Mouse (Mus musculus): ENCODE results near the gene Gpr180.
A peak's percentile ranks its signal among the peaks of the same experiment; 100 is the strongest.
"Not testable (repeated sequence)": the region's sequence is repeated elsewhere in the genome, so short reads cannot be mapped to it uniquely, and the experiment has no call there.

Gene Gpr180

DNA sequence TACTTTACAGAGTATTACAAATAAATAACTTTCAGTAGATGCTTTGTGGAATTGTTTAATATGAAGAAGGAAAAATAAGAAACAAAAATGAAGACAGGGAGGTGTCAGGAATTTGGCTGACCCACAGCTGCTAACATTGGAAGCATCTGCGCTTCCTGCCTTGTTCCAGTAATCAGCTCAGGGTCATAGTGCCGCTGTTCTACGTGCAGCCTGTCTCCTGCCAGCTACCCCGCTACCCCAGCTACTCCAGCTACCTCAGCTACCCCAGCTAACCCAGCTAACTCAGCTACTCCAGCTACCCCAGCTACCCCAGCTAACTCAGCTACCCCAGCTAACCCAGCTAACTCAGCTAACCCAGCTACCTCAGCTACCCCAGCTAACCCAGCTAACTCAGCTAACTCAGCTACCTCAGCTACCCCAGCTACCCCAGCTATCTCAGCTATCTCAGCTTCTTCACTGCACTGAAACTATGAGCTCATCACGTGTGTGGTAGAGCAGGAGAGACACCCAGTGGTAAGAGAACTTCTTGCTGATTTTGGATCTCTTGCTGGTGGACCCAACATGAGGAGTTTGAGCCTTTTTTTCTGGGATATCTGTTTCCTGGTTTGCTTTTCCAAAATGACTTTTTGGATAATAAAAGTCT is 14.8 kb downstream of the Gpr180 start:
- no peak for DNase-seq (ENCODE audit: extremely low spot score, low read depth, low spot score)

DNA sequence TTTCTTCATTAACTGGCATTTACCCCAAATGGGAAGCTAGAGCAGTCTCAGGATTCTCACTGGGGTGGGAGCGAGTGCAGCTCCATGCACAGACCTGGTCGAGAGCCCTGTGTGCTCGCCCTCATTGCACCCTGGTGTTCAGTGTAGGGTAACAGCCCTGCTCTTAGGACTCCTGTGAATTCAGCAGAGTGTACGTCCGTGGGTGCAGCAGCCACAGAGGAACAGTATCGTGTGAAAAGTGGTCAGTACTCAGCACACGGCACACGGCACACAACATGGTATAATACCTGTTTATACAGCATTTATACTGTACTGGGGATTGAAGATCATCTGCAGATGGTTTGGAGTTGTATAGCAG is 15.3 kb downstream of the Gpr180 start:
- DNase-seq (ENCODE audit: extremely low spot score, low read depth, low spot score), result no peak

DNA sequence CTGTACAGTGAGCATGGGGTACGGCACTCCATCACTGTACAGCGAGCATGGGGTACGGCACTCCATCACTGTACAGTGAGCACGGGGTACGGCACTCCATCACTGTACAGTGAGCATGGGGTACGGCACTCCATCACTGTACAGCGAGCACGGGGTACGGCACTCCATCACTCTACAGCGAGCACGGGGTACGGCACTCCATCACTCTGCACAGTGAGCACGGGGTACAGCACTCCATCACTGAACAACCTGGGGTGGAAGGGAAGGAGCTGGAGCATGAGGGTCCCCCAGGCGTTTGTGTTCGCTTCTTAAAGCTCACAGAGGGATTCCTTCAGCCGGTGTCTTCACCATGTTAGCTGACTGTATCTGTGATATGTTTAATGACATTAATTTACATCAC is 19.1 kb downstream of the Gpr180 start:
- DNase-seq (ENCODE audit: extremely low spot score, low read depth, low spot score), result not testable (repeated sequence)

DNA sequence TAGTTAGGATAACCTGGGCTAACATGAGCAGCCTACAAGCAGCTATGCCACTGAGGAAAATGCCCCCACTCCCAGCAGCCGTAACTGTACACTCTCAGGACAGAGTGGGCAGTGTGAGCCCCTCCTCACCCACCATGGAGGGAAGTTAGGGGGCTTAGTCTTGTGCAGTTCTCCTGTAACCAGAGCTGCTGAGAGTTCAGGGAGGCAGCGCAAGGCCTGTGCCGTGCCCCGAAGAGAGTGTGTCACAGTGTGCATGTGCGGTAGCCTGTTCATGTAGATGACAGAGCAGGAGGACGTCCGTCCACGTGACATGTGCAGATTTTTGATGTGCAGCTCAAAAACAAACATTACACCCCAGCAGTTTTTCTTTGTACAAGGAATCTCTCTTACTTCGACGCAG is 19.8 kb downstream of the Gpr180 start:
- no peak for DNase-seq (ENCODE audit: extremely low spot score, low read depth, low spot score)

DNA sequence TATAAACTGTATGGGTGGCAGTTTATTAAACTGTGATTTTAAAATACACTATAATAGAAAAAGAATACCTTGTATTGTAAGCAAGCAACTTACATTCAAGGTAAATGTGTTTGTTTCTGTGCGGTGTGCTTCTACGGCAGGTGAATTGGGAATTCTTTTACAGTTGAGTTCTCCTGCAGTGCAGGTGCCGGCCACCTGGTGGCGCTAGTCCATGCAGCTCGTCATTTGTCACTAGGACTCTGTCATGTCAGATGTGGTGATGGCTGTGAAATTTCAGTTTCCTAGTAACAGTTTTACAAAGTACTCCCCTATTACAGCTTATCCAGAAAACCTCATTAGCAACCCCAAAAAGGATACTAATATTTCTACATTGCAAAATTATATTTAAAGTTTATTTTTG is 20.2 kb downstream of the Gpr180 start:
- no peak for DNase-seq (ENCODE audit: extremely low spot score, low read depth, low spot score)

DNA sequence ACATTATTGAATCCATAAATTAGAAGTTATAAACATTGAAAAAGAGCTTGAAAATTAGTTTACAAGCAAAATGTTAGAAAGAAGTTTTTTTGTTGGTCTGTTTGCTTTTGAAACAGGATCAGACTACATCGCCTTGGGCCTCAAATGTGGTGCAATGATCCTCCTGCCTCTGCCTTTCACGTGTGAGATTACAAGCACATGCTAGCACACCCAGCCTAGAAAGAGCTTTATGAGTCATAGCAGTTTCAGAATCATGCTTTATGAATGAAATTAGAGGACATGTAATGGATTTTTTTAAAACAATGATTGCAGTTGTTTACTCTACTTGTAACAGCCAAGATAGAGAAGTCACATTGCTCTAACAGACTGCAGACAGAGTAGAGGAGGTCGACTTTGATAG is 24.8 kb downstream of the Gpr180 start:
- DNase-seq (ENCODE audit: extremely low spot score, low read depth, low spot score), result no peak

DNA sequence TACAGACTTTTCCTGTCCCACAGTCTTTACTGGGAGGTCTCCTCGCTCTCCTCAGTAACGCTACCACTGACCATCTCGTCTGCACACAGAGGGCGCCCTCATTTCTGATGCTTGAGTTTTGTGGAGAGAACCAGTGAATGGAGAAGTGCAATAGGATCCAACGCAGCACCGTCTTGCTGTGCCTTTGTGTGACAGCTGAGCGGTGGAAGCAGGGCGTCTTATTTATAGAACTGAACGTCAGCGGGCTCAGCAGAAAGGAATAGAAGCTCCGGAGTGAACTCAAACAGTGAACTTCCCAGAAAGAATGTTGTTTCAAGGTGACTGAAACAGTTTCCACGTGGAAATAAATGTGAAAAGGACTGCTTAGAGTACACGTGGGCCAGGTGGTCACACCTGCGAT is 25.7 kb downstream of the Gpr180 start:
- no peak for DNase-seq (ENCODE audit: extremely low spot score, low read depth, low spot score)

DNA sequence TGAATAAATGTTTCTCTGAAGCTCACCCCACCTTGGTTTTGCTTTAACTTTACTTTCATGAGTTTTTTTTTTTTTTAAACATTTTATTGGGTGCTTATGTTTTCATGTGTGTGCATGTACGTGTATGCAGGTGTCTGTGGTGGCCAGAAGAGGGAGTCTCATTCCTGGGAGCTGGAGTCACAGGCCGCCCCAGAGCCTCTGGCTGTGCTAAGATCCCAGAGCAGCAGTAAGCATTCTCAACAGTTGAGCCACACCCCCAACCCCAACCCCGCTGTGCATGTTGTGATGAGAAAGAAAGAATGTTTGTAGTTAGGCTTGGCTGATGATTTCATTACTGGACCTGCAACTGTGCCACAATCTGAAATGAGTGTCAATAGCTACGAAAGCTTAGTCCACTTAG is 31.8 kb downstream of the Gpr180 start:
- no peak for DNase-seq (ENCODE audit: extremely low spot score, low read depth, low spot score)

DNA sequence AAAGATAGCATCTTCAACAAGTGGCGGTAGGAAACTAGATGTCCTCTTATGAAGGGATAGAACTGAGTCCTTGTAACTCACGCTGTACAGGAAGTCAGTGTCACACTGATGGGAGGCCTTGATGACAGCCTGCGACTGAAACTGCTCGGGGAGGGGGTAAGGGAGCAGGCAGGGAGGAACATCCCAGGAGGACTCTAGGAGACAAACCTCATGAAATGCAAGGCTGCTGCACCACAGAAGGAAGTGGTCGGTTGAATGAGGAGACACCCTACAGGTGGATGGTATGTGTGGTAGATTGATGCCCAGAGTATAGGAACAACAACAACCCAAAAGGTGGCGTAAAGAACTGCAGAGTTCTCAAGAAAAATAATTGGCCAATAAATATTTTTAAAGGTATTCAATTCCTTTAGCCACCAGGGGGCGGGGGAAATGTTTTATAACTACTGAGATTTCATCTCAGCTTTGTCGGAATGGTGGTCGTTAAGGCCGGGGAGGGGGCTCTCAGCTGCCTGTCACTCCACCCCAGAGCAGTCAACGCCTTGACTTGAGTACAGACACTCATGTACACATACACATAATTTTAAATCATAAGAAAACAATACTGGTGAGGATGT is 36.7 kb downstream of the Gpr180 start:
- no peak for DNase-seq (ENCODE audit: extremely low spot score, low read depth, low spot score)

DNA sequence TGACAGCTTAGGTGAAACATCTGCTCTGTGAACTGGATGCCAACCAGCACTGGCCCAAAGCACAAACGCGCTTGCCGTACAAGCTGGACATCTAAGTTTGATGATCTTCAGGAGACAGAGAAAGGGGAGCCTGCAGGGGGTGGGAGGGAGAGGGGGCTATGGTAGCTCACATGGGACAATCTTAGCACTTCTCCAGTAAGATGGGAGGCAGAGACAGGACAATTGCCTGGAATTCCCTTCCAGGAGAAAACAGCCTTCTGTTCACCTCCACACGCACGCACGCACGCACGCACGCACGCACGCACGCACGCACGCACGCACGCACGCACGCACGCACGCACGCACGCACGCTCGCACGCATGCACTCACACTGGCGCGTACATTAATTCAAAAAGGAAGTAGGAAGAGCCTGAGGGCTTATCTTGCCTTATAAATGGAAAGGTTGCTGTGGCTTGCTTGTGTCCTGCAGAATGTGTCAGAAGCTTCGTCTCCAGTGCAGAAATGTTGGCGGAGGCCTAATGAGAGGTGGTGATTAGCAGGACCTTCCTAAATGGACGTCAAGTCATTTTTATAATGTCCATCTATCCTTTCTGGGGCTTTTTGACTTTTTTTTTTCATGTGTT is 38.2 kb downstream of the Gpr180 start:
- DNase-seq (ENCODE audit: extremely low spot score, low read depth, low spot score), result no peak

DNA sequence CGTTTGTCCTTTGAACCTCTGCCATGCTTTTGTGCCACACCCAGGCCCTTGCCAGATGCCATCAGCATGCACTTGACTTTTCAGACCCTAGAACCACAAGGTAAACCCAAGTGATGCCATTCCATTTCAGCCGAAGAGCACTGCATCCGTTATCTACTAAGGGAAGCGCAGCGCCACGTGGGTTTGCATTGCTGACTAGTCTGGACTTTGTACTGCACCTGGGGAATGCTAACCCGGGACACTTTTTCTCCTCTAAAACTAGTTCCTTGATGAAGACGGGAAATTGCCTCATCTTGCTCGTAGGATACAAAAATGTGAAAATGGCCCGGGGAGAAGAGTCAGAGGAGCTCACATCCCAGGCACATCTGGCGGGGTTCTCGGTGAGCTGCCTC is 38.7 kb downstream of the Gpr180 start:
- no peak for DNase-seq (ENCODE audit: extremely low spot score, low read depth, low spot score)

DNA sequence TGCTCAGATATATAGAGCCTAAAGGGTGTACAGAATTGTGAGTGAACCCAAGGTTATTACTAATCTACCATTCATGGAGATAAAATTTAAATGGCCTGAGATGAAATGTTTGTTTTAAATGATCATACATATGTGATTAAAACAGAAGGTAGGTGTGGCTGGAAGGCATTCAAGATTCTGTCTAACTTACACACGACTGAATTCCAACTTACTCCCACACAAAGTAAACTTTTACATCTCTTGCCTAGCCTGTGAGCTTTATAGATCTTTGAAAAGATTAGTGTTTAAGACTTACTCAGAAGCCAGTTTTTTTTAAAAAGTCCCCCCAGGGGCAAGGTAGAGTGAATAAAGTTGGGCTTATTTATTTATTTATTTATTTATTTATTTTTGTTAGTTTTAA is 42.3 kb downstream of the Gpr180 start:
- DNase-seq (ENCODE audit: extremely low spot score, low read depth, low spot score), result no peak

DNA sequence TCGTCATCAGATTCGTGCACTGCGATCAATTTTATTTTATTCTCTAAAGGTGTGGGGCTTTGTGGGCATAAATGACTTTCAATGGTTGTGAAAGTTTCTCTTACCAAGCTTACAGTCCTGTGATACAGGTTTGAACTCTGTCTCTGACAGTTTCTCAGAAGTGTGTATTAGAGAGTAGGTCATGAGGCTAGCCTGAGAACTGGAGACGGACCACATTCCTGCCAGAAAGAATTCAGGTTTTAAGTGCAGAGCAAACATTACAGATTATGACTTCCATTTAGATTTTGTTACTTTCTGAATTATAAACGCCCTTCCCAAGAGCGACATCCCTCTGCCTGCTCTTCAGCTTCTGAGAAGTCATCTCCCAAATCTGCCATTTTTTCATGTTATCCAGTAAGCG is 42.7 kb downstream of the Gpr180 start:
- DNase-seq (ENCODE audit: extremely low spot score, low read depth, low spot score), result peak; percentile 8

DNA sequence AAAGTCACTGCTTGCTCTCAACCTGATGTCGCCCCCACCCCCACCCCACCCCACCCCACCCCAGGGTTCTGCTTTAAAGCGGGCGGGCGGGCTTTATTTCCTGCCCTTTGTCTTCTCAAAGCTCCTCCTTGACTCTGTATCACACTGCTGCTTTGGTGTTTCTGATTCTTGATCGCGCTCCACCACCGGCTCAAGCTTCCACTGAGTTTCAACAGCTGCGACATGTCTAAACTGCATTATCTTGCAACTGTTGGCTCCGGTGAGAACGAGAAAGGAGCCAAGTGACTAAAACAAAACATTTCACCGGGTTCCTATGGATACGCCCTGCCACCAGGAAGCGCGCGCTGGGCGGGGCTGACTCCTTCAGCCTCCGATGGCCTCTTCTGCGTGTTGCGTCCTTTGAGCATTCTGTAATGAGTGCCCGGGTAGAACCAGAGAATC is 43.2 kb downstream of the Gpr180 start:
- DNase-seq (ENCODE audit: extremely low spot score, low read depth, low spot score), result peak; percentile 24

DNA sequence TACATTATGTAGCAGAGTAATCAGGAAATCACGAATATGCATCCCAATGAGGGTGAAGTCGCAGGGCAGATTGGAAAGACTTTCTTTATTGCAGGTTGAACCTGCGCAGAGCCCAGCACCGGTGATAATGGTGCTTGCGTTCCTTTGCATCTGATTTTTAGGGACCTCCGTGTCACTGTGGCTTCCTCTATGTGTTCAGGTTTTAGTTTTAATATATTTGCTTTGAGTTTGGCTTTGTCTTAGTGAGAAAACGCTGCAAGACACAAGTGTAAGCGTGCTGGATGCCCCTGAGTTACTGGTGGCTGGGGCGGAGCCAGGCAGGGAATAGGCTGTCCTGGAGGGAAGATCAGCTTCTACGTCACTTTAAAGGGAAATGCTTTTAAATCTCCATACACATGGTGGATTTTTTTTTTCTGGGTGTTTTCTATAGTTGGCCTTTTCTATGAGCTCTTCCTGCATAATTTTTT is 43.8 kb downstream of the Gpr180 start:
- DNase-seq (ENCODE audit: extremely low spot score, low read depth, low spot score), result no peak

DNA sequence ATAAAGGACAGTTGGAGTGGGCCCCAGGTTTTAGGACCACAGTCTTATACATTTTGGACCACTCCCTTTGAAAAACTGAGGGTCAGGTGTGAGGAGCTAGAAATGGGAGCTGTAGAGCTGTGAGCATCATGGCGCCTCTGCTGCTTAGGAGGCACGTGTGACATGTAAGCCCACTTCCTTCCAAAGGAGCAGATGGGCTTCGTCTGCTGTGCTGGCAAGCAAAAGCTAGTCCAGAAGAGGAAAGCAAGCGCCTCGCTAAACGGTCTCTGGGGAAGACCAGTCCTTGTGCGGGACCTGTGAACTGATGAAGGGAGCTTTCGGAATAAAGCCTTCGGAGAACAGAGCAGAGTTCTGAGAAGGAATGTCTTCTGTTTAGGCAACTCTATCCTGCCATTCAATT is 54.5 kb downstream of the Gpr180 start:
- DNase-seq (ENCODE audit: extremely low spot score, low read depth, low spot score), result no peak

DNA sequence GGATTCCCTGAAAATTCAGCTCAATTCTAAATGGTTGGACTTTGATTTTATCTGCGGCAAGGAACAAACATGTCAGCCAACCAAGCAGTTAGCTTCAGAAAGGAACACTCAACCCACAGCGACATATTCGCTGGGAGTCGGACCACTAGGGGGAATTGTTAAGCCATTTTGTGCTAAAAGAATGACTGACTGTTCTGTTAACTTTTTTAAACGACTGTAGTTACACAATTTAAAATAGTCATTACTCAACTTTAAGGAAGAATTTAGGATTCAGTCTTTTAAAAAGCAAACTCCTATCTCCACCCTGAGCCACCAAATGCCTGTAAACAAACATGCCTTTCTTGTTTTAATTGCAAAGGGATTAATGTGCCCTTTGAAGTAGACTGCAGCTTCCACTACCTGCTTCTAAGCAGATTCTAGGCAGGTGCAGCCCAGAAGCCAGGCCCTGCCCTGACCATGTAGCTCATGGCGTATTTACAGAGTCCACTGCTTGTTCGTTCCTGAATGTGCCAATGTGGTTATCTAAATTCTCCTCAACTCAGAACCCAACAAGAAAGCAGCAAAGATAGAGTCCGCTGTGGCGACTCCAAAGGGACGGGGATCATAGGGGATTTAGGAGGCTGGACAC is 56.2 kb downstream of the Gpr180 start:
- no peak for DNase-seq (ENCODE audit: extremely low spot score, low read depth, low spot score)

DNA sequence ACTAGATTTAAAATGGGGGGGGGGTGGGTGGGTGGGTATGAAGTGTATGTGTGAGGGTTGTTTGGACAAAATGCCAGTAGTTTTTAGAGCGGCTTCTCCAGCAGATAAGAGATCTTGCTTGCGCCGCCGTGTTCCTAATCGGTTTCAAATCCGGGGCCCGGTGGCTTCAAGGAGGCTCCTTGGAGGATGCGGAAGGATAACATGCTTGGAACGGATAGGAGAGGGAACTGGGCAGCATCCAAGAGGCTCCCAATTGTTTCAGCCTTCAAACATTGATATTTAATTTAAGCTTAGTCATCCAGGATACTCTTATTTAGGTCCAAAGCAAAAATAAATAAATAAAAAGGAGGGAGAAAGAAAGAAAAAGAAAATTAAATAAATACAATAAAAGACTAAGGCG is 56.7 kb downstream of the Gpr180 start:
- no peak for DNase-seq (ENCODE audit: extremely low spot score, low read depth, low spot score)

DNA sequence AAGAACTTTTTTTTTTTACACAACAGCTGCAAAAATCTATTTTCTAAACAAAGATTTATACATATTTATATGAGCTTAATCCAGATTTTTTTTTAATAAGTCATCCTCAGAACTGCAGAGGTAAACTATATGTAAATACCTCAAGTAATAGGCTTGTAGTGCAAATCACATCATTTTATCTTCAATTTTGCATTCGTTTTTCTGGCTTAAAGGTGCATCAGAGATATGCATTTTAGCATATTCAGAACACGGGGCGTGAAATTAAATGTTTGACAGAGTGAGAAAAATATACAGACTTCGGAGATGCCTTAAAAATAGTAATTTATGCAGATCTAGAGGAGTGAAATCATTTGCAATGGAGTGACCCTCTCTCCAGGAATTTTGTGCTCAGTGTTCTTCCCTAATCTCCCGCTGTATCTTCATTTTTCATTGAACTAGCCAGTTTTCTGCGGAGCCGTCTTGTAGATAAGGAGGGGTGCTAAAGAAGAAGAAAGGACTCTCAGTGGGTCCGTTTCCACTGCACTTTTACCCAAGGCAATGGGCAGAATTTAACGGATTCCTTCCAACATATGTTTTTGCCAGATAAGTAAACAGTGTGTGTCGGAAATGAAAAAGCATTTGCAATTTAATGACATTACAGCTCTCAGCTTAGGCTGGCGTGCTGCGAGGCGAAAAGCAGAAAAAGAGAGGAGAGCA is 57.4 kb downstream of the Gpr180 start:
- no peak for DNase-seq (ENCODE audit: extremely low spot score, low read depth, low spot score)

DNA sequence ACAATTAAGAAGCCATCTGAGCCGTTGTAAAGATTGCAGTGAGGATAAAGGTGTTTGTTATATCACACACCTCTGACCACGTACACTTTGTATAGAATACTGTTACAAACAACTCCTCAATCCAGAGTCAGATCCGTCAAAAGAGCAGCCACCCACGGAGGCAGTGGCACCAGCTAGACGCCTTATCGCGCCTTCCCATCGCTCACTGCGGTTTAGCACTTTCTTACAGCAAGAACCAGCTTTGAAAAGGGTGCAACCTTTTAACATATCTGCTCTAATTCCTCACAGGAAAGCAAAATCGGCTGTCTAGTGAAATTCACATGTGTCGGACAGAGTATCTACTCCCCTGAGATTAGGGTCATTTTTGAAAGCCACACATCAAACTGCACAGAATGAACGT is 60.1 kb downstream of the Gpr180 start:
- DNase-seq (ENCODE audit: extremely low spot score, low read depth, low spot score), result no peak

DNA sequence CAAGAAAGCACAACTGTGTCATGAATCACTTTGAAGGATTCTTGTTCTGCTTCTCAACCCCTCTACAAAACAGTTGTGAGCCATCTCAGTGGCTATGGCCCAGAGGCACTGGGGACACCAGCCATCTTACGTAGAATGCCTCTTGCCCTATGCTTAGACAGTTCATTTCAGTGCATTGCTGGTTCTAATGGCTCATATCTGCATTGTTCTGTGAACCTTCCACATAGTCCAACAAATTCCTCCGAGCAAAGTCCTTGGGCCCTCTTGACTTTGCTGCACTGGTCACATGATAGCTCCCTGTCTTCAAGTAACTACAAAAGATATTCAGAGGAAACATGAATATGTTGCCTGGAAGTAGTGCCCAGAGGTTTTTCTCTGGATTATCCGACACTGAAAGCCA is 63.8 kb downstream of the Gpr180 start:
- DNase-seq (ENCODE audit: extremely low spot score, low read depth, low spot score), result no peak

DNA sequence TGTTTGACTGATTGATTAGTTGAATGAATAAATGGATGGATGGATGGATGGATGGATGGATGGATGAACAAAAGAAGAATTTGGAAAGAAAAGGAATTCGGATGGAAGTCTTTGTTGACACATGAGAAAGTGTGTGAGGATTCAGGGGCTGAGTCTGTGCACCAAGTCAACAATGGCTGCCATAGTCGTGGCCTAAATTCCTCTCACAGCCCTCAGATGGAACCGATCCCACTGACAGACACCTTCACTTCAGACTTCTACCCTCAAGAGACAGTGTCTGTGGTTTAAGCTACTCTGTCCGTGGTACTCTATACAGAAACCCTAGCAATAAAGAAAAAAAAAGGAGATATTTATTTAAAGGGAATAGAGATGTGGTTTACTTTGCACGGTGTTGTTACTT is 65.0 kb downstream of the Gpr180 start:
- no peak for DNase-seq (ENCODE audit: extremely low spot score, low read depth, low spot score)
